Mouse (Mus musculus) limb, embryonic 10.5 days (tissue): ENCODE results near the gene Gm6899. TPM values are rescaled to one million over a fixed set of nuclear protein-coding genes. Genes with fewer than 3 reads are reported as not detected.

Experiments
- DNase-seq: peaks from one replicate; pipeline ENCODE4 v3.0.0-alpha.2; 2017; ENCODE audit warnings: low spot score
- H3K27ac ChIP-seq: fragments of 300-500 bp; sonication (generic); 2 replicates; pipeline ENCODE4 v1.5.1; 2016; ENCODE audit warnings: mild to moderate bottlenecking
- H3K27me3 ChIP-seq: fragments of 300-500 bp; sonication (generic); 2 replicates; pipeline ENCODE4 v1.6.1; 2016; ENCODE audit warnings: low read depth, mild to moderate bottlenecking; ENCODE audit not compliant: poor library complexity, severe bottlenecking
- H3K36me3 ChIP-seq: fragments of 300-500 bp; sonication (generic); 2 replicates; pipeline ENCODE4 v1.6.1; 2016; ENCODE audit warnings: mild to moderate bottlenecking, moderate library complexity
- H3K4me1 ChIP-seq: fragments of 300-500 bp; sonication (generic); 2 replicates; pipeline ENCODE4 v1.6.1; 2016
- H3K4me3 ChIP-seq: fragments of 300-500 bp; sonication (generic); 2 replicates; pipeline ENCODE4 v1.5.1; 2016; ENCODE audit warnings: mild to moderate bottlenecking, moderate library complexity
- H3K9me3 ChIP-seq: fragments of 300-500 bp; sonication (generic); replicated peaks from 2 replicates; pipeline ENCODE4 v1.6.1; 2016; ENCODE audit warnings: mild to moderate bottlenecking
- WGBS: fragments of 180-500 bp; shearing (Covaris S2); methylation state at CpG from one replicate; pipeline ENCODE4 v1.1.7; 2016; 5-methylcytosine and 5-hydroxymethylcytosine counted together
- polyA plus RNA-seq: library from polyadenylated mRNA; unstranded; fragments of >200 nt; fragmentation: Nextera tagmentation; extraction: Ambion mirVana; gene quantifications from 2 replicates; pipeline ENCODE4 v1.2.1, GENCODE M21; 2016

Gene Gm6899
- polyA plus RNA-seq, 1 experiment from 2014 or later, result not detected

GRCm38 (mm10) chr11:26601571-26602175 is 8.6 kb downstream of the Gm6899 start:
- Histone ChIP-seq H3K27me3 (no peaks in the 10 kb centered on the region), H3K9me3 (no peaks in the 10 kb centered on the region), H3K27ac (no peak overlapping the region), H3K4me3 (no peak overlapping the region), H3K4me1 (no peaks in the 10 kb centered on the region), H3K36me3 (no peaks in the 10 kb centered on the region)
- DNase-seq, result no peak
- 95% methylated on average over 2 of the region's 2 CpGs for WGBS

- no peaks in the 10 kb centered on the region for H3K9me3 ChIP-seq
- H3K4me3 ChIP-seq, result no peak overlapping the region
- peaks cover 4% of the 10 kb centered on the region for H3K4me1 ChIP-seq
- DNase-seq, result no peak
- 92% methylated on average over 1 of the region's 1 CpGs for WGBS
- H3K27ac ChIP-seq, result no peak overlapping the region
- H3K27me3 ChIP-seq, result no peaks in the 10 kb centered on the region
- no peaks in the 10 kb centered on the region for H3K36me3 ChIP-seq
Measured at GRCm38 (mm10) chr11:26604061-26604655, 11.1 kb downstream of the Gm6899 start.

- no peaks in the 10 kb centered on the region for H3K27me3 ChIP-seq
- H3K4me3 ChIP-seq, result no peak overlapping the region
- no peak overlapping the region for H3K27ac ChIP-seq
- WGBS, result 68% methylated on average over 10 of the region's 10 CpGs
- peaks cover 6% of the 10 kb centered on the region for H3K4me1 ChIP-seq
- no peaks in the 10 kb centered on the region for H3K9me3 ChIP-seq
- peak; percentile 28 for DNase-seq
- no peaks in the 10 kb centered on the region for H3K36me3 ChIP-seq
Measured at GRCm38 (mm10) chr11:26608795-26609194, 15.8 kb downstream of the Gm6899 start.

DNA sequence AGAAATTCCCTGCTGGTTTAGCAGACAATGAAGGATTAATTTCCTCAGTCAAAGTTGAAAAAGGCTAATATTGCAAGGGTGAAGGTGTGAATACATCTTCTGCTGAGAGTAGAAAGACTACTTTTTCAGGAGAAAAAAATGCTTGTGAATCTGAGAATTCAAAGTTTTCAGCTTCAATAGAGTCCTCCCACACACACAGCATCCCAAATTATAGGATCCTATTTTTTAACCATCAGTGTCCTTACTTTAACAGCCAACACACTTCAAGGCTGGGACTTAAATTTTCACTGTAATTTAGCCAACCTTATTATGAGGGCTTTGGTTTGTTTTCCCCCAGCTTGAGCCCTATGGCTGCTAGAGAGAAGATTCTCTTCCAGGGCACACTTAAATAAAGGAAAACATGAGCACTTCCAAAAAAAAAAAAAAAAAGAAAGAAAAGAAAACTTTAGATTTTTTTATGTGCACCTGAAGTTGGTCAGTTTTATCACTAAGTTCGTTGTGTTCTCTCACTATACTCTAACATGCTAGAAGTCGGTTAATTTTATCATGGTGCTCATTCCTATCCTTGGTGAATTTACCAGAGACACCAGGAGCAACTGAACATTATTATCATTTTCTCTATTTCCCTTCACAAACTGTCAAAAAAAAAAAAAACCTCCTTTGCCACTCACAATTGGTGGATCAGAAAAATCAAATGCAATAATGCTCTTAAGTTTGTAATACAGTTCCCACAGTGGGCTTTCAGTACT is 25.6 kb downstream of the Gm6899 start:
- DNase-seq, result no peak
- 95% methylated on average over 2 of the region's 2 CpGs for WGBS

GRCm38 (mm10) chr11:26622727-26623126 is 29.7 kb downstream of the Gm6899 start:
- H3K27me3 ChIP-seq, result no peaks in the 10 kb centered on the region
- H3K36me3 ChIP-seq, result no peaks in the 10 kb centered on the region
- no peaks in the 10 kb centered on the region for H3K9me3 ChIP-seq
- WGBS, result 86% methylated on average over 5 of the region's 5 CpGs
- H3K4me1 ChIP-seq, result no peaks in the 10 kb centered on the region
- no peak for DNase-seq
- H3K4me3 ChIP-seq, result no peak overlapping the region
- no peak overlapping the region for H3K27ac ChIP-seq

More for the DNA sequence above, 25.6 kb downstream of the Gm6899 start:
- H3K27ac ChIP-seq, result no peak overlapping the region
- H3K4me1 ChIP-seq, result no peaks in the 10 kb centered on the region
- no peaks in the 10 kb centered on the region for H3K27me3 ChIP-seq
- no peaks in the 10 kb centered on the region for H3K9me3 ChIP-seq
- H3K4me3 ChIP-seq, result no peak overlapping the region
- no peaks in the 10 kb centered on the region for H3K36me3 ChIP-seq

DNA sequence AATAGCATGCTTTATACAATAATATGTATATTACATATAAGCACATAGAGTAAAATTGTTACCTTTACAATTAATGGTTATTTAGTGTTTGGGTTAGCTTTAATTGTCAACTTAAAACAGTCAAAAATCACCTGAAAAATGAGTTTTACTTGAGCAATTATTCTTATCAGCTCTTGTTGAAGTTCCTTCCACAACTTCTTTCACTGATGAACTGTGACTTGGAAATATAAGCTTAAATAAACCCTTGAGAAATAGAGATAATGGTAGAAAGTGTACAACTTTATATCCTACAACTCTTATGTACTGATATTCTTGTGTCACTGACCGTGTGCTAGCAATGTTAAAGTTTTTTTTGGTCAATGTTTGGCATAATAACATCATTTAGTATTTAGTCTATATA is 43.2 kb downstream of the Gm6899 start:
- Histone ChIP-seq H3K27me3 (no peaks in the 10 kb centered on the region), H3K27ac (no peak overlapping the region), H3K36me3 (no peaks in the 10 kb centered on the region), H3K9me3 (no peaks in the 10 kb centered on the region), H3K4me3 (no peak overlapping the region), H3K4me1 (no peaks in the 10 kb centered on the region)
- no peak for DNase-seq
- WGBS, result 97% methylated on average over 1 of the region's 1 CpGs

DNA sequence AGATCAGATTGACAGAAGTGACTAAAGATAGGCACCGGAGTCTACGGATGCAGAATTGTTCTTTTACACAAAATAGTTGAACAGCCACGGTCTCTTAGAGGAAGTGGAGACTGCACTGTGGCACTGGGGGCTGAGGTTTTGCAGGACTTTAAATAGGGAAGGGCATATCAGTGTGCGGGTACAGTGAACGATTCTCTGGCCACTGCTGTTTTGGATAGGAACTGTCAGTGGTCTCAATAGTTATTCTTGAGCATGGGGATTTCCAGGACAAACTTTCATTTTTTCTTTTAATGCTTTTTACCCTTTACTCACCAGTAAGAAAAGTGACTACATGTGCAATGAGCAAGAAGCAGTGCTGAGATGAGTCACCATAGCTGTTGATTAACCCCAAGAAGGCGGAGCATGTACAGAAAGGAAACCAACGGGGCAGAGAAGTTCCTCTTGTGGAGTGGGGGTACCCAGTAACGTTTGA is 47.3 kb downstream of the Gm6899 start:
- 81% methylated on average over 8 of the region's 8 CpGs for WGBS
- no peak overlapping the region for H3K4me3 ChIP-seq
- no peak overlapping the region for H3K27ac ChIP-seq
- no peaks in the 10 kb centered on the region for H3K27me3 ChIP-seq
- no peaks in the 10 kb centered on the region for H3K4me1 ChIP-seq
- no peaks in the 10 kb centered on the region for H3K9me3 ChIP-seq
- no peak for DNase-seq
- H3K36me3 ChIP-seq, result no peaks in the 10 kb centered on the region

GRCm38 (mm10) chr11:26642141-26642540 is 49.1 kb downstream of the Gm6899 start:
- Histone ChIP-seq H3K36me3 (no peaks in the 10 kb centered on the region), H3K4me3 (no peak overlapping the region), H3K27ac (no peak overlapping the region), H3K4me1 (no peaks in the 10 kb centered on the region), H3K27me3 (no peaks in the 10 kb centered on the region), H3K9me3 (no peaks in the 10 kb centered on the region)
- DNase-seq, result no peak
- 94% methylated on average over 1 of the region's 1 CpGs for WGBS

Other genes with a start within 250 kb of the Gm6899 start
- gene Fancl, start 207.1 kb upstream of the Gm6899 start, polyA plus RNA-seq, result 32.2 and 34.9 TPM in 2 replicates
- 17.3 and 21.9 TPM in 2 replicates for gene Vrk2, start 758 bp downstream of the Gm6899 start, polyA plus RNA-seq